Mouse (Mus musculus): Measurements from ENCODE around the gene Tbc1d2.
"Not testable (repeated sequence)": the region's sequence is repeated elsewhere in the genome, so short reads cannot be mapped to it uniquely, and the experiment has no call there.

The Tbc1d2 gene

DNA sequence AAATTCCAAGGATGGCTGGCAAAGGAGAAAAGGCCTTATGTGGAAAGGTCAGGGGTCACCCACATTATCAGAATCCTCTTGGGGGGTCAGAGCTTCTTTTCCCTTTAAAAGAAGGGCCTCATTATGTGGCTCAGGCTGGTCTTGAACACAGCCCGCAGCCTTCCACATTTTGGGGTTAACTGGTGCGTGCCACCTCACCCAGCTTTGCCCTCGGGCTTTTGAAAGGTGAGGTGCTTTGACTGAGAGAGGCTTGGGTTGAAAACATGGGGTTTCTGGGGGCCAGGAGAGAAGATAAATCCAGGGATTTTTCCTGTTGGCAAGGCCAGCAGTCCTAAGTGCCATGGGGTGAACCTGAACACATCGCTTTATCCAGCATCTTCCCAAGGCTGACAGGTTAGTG lies 63.5 kb downstream of the Tbc1d2 start:
- Histone ChIP-seq H3K4me3 (replicated peaks; ENCODE audit: low read length) (no peak overlapping the region), H3K27me3 (ENCODE audit: insufficient read depth, low read length) (peaks cover 25% of the 10 kb centered on the region), H3K9me3 (ENCODE audit: low read length) (peaks cover 3% of the 10 kb centered on the region; the same call in 1 of the 2 replicates), H3K36me3 (ENCODE audit: insufficient read depth, low read length) (no peaks in the 10 kb centered on the region), H3K4me1 (replicated peaks; ENCODE audit: low read depth, low read length) (no peaks in the 10 kb centered on the region)
- TF ChIP-seq CTCF (conservative IDR thresholded peaks at IDR 0.05; ENCODE audit: low read length) (no peak), POU5F1 (IDR thresholded peaks at IDR 0.05; ENCODE audit: borderline replicate concordance, low read length) (no peak), NANOG (IDR thresholded peaks at IDR 0.05; ENCODE audit: borderline replicate concordance, low read length) (no peak)

- peaks cover 5% of the 10 kb centered on the region; the same call in 1 of the 2 replicates for H3K9me3 ChIP-seq (ENCODE audit: low read length)
- H3K4me1 ChIP-seq (replicated peaks; ENCODE audit: low read depth, low read length) = no peaks in the 10 kb centered on the region
- peaks cover 23% of the 10 kb centered on the region for H3K27me3 ChIP-seq (ENCODE audit: insufficient read depth, low read length)
- no peaks in the 10 kb centered on the region for H3K36me3 ChIP-seq (ENCODE audit: insufficient read depth, low read length)
- TF ChIP-seq CTCF (conservative IDR thresholded peaks at IDR 0.05; ENCODE audit: low read length) = no peak
- TF ChIP-seq POU5F1 (IDR thresholded peaks at IDR 0.05; ENCODE audit: borderline replicate concordance, low read length) = no peak
- TF ChIP-seq NANOG (IDR thresholded peaks at IDR 0.05; ENCODE audit: borderline replicate concordance, low read length) = no peak
- H3K4me3 ChIP-seq (replicated peaks; ENCODE audit: low read length) = no peak overlapping the region
These were observed 64.2 kb downstream of the Tbc1d2 start for GRCm38 (mm10) chr4:46585811-46586190.

- no peak overlapping the region for H3K4me3 ChIP-seq (replicated peaks; ENCODE audit: low read length)
- TF ChIP-seq POU5F1 (IDR thresholded peaks at IDR 0.05; ENCODE audit: borderline replicate concordance, low read length) = no peak
- no peak for TF ChIP-seq CTCF (conservative IDR thresholded peaks at IDR 0.05; ENCODE audit: low read length)
- peaks cover 23% of the 10 kb centered on the region for H3K27me3 ChIP-seq (ENCODE audit: insufficient read depth, low read length)
- H3K9me3 ChIP-seq (ENCODE audit: low read length) = peaks cover 9% of the 10 kb centered on the region
- no peaks in the 10 kb centered on the region for H3K4me1 ChIP-seq (replicated peaks; ENCODE audit: low read depth, low read length)
- no peaks in the 10 kb centered on the region for H3K36me3 ChIP-seq (ENCODE audit: insufficient read depth, low read length)
These were observed 64.8 kb downstream of the Tbc1d2 start for GRCm38 (mm10) chr4:46585041-46585810.

GRCm38 (mm10) chr4:46584536-46584935 lies 65.5 kb downstream of the Tbc1d2 start:
- not testable (repeated sequence) for H3K4me1 ChIP-seq (replicated peaks; ENCODE audit: low read depth, low read length); H3K4me3 ChIP-seq (replicated peaks; ENCODE audit: low read length)

GRCm38 (mm10) chr4:46584084-46584483 lies 65.9 kb downstream of the Tbc1d2 start:
- H3K4me1 ChIP-seq (replicated peaks; ENCODE audit: low read depth, low read length); H3K36me3 ChIP-seq (ENCODE audit: insufficient read depth, low read length); H3K4me3 ChIP-seq (replicated peaks; ENCODE audit: low read length): not testable (repeated sequence)
- peaks cover 15% of the 10 kb centered on the region for H3K27me3 ChIP-seq (ENCODE audit: insufficient read depth, low read length)
- H3K9me3 ChIP-seq (ENCODE audit: low read length) = peaks cover 15% of the 10 kb centered on the region

More at GRCm38 (mm10) chr4:46584536-46584935, 65.5 kb downstream of the Tbc1d2 start:
- not testable (repeated sequence) for H3K36me3 ChIP-seq (ENCODE audit: insufficient read depth, low read length)
- H3K9me3 ChIP-seq (ENCODE audit: low read length) = peaks cover 12% of the 10 kb centered on the region
- peaks cover 20% of the 10 kb centered on the region for H3K27me3 ChIP-seq (ENCODE audit: insufficient read depth, low read length)

DNA sequence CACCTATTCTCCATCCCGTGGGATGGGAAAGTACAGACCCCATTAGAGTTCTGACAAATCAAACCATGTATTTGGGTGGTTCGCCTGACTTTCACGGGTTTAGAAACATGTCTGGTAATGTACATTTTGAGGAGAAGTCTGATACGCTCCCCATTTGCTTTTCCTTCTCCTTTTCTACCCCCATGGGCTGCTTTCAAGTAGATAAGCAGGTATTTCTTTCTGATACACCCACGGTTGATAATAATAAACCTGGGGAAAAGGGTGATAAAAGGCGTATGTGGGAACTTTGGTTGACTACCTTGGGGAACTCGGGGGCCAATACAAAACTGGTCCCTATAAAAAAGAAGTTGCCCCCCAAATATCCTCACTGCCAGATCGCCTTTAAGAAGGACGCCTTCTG lies 68.0 kb downstream of the Tbc1d2 start:
- not testable (repeated sequence) for H3K27me3 ChIP-seq (ENCODE audit: insufficient read depth, low read length); H3K36me3 ChIP-seq (ENCODE audit: insufficient read depth, low read length); H3K4me1 ChIP-seq (replicated peaks; ENCODE audit: low read depth, low read length); H3K4me3 ChIP-seq (replicated peaks; ENCODE audit: low read length)
- H3K9me3 ChIP-seq (ENCODE audit: low read length) = peaks cover 31% of the 10 kb centered on the region

DNA sequence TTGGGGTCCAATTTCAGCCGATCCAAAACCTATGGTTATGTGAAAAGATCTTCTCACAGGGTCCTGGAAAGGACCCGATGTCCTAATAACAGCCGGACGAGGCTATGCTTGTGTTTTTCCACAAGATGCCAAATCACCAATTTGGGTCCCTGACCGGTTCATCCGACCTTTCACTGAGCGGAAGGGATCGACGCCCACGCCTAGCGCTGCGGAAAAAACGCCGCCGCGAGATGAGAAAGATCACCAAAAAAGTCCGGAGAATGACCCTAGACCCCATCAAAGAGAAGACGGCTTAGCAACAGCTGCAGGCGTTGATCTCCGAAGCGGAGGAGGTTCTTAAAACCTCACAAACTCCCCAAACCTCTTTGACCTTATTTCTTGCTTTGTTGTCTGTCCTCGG lies 68.4 kb downstream of the Tbc1d2 start:
- peaks cover 34% of the 10 kb centered on the region for H3K9me3 ChIP-seq (ENCODE audit: low read length)
- H3K4me1 ChIP-seq (replicated peaks; ENCODE audit: low read depth, low read length); H3K27me3 ChIP-seq (ENCODE audit: insufficient read depth, low read length); H3K36me3 ChIP-seq (ENCODE audit: insufficient read depth, low read length); H3K4me3 ChIP-seq (replicated peaks; ENCODE audit: low read length): not testable (repeated sequence)

- not testable (repeated sequence) for H3K36me3 ChIP-seq (ENCODE audit: insufficient read depth, low read length); H3K4me3 ChIP-seq (replicated peaks; ENCODE audit: low read length); H3K4me1 ChIP-seq (replicated peaks; ENCODE audit: low read depth, low read length); H3K27me3 ChIP-seq (ENCODE audit: insufficient read depth, low read length)
- H3K9me3 ChIP-seq (ENCODE audit: low read length) = peaks cover 36% of the 10 kb centered on the region
These were observed 69.2 kb downstream of the Tbc1d2 start for GRCm38 (mm10) chr4:46580799-46581243.

DNA sequence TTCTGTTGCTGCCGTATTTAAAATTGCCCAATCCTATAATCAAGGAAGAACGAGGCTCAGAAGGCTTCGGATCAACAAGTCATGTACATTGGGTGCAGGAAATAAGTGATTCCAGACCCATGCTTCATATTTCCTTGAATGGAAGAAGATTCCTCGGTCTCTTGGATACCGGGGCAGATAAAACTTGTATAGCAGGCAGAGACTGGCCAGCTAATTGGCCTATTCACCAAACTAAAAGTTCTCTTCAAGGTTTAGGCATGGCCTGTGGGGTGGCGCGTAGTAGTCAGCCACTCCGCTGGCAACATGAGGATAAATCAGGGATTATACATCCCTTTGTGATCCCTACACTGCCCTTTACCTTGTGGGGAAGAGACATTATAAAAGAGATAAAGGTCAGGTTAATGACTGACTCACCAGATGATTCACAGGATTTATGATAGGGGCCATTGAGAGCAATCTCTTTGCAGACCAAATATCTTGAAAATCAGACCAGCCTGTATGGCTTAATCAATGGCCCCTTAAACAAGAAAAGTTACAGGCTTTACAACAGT lies 71.1 kb downstream of the Tbc1d2 start:
- peaks cover 36% of the 10 kb centered on the region for H3K9me3 ChIP-seq (ENCODE audit: low read length)
- H3K27me3 ChIP-seq (ENCODE audit: insufficient read depth, low read length); H3K4me3 ChIP-seq (replicated peaks; ENCODE audit: low read length); H3K36me3 ChIP-seq (ENCODE audit: insufficient read depth, low read length); H3K4me1 ChIP-seq (replicated peaks; ENCODE audit: low read depth, low read length): not testable (repeated sequence)

- Histone ChIP-seq H3K36me3 (ENCODE audit: insufficient read depth, low read length) (no peaks in the 10 kb centered on the region), H3K27me3 (ENCODE audit: insufficient read depth, low read length) (no peaks in the 10 kb centered on the region; the same call in 1 of the 2 replicates), H3K4me3 (replicated peaks; ENCODE audit: low read length) (no peak overlapping the region), H3K9me3 (ENCODE audit: low read length) (peaks cover 36% of the 10 kb centered on the region), H3K4me1 (replicated peaks; ENCODE audit: low read depth, low read length) (no peaks in the 10 kb centered on the region)
- TF ChIP-seq NANOG (IDR thresholded peaks at IDR 0.05; ENCODE audit: borderline replicate concordance, low read length) = no peak
- TF ChIP-seq POU5F1 (IDR thresholded peaks at IDR 0.05; ENCODE audit: borderline replicate concordance, low read length) = no peak
These were observed 71.8 kb downstream of the Tbc1d2 start for GRCm38 (mm10) chr4:46578228-46578627.

GRCm38 (mm10) chr4:46575509-46576284 lies 74.3 kb downstream of the Tbc1d2 start:
- H3K27me3 ChIP-seq (ENCODE audit: insufficient read depth, low read length); H3K4me3 ChIP-seq (replicated peaks; ENCODE audit: low read length); H3K4me1 ChIP-seq (replicated peaks; ENCODE audit: low read depth, low read length); H3K36me3 ChIP-seq (ENCODE audit: insufficient read depth, low read length): not testable (repeated sequence)
- H3K9me3 ChIP-seq (ENCODE audit: low read length) = peaks cover 30% of the 10 kb centered on the region
